Mouse (Mus musculus) heart, postnatal 0 days (tissue): ENCODE data around the gene Mmrn2. TPM values are rescaled to one million over a fixed set of nuclear protein-coding genes. Genes with fewer than 3 reads are reported as not detected.
"Not testable (repeated sequence)": the region's sequence is repeated elsewhere in the genome, so short reads cannot be mapped to it uniquely, and the experiment has no call there.

Source experiments
- ATAC-seq: fragments of 200-750 bp; cut with Nextera tagmentation; 2 replicates; pipeline ENCODE4 v1.8.0; 2017; ENCODE audit warnings: low read depth, moderate number of reproducible peaks, moderate library complexity; ENCODE audit not compliant: insufficient read depth
- DNase-seq: peaks from one replicate; pipeline ENCODE4 v3.0.0-alpha.2; 2016; ENCODE audit warnings: low spot score
- H3K27ac ChIP-seq: fragments of 300-500 bp; sonication (generic); 2 replicates; pipeline ENCODE4 v1.5.1; 2014; ENCODE audit warnings: low read depth, mild to moderate bottlenecking
- H3K27me3 ChIP-seq: fragments of 300-500 bp; sonication (generic); 2 replicates; pipeline ENCODE4 v1.6.1; 2014; ENCODE audit warnings: low read length, mixed read lengths; ENCODE audit not compliant: control insufficient read depth, insufficient read depth
- H3K36me3 ChIP-seq: fragments of 300-500 bp; sonication (generic); replicated peaks from 2 replicates; pipeline ENCODE4 v1.6.1; 2014; ENCODE audit warnings: low read length, mixed read lengths; ENCODE audit not compliant: control insufficient read depth, insufficient read depth
- H3K4me1 ChIP-seq: fragments of 300-500 bp; sonication (generic); 2 replicates; pipeline ENCODE4 v1.6.1; 2014; ENCODE audit warnings: antibody characterized with exemption; ENCODE audit not compliant: control insufficient read depth, insufficient read depth
- H3K4me2 ChIP-seq: fragments of 300-500 bp; sonication (generic); 2 replicates; pipeline ENCODE4 v1.6.1; 2014; ENCODE audit warnings: low read depth, mild to moderate bottlenecking, low read length, moderate library complexity
- H3K4me3 ChIP-seq: fragments of 300-500 bp; sonication (generic); 2 replicates; pipeline ENCODE4 v1.5.1; 2014; ENCODE audit warnings: low read depth, low read length
- H3K9ac ChIP-seq: fragments of 300-500 bp; sonication (generic); replicated peaks from 2 replicates; pipeline ENCODE4 v1.6.1; 2014; ENCODE audit warnings: low read depth, low read length, mixed read lengths
- H3K9me3 ChIP-seq: fragments of 300-500 bp; sonication (generic); replicated peaks from 2 replicates; pipeline ENCODE4 v1.6.1; 2016; ENCODE audit warnings: low read length; ENCODE audit not compliant: control insufficient read depth
- CTCF ChIP-seq: IDR thresholded peaks from 2 replicates; pipeline ENCODE4 v1.5.1; 2016; ENCODE audit warnings: antibody characterized with exemption, control low read depth, low read depth
- EP300 ChIP-seq: IDR thresholded peaks from 2 replicates; pipeline ENCODE4 v1.6.1; 2016; ENCODE audit warnings: antibody characterized with exemption, low read depth
- WGBS: fragments of 180-500 bp; shearing (Covaris S2); extraction: QIAGEN DNeasy Blood & Tissue Kit; methylation state at CpG from one replicate; pipeline ENCODE4 v1.1.7; 2014; 5-methylcytosine and 5-hydroxymethylcytosine counted together
- polyA plus RNA-seq: library from polyadenylated mRNA; unstranded; fragments of >200 nt; fragmentation: Nextera tagmentation; extraction: Ambion mirVana; gene quantifications from 2 replicates; pipeline ENCODE4 v1.2.1, GENCODE M21; 2015
- total RNA-seq: library from RNA; depleted of rRNA; stranded (reverse); fragments of >200 nt; gene quantifications from 2 replicates; pipeline ENCODE4 v1.2.3, GENCODE M21; 2014; ENCODE audit warnings: low replicate concordance

Mmrn2 gene
- total and polyA plus RNA-seq, 2 experiments from 2014 or later: 20.4 to 41.7 TPM

DNA sequence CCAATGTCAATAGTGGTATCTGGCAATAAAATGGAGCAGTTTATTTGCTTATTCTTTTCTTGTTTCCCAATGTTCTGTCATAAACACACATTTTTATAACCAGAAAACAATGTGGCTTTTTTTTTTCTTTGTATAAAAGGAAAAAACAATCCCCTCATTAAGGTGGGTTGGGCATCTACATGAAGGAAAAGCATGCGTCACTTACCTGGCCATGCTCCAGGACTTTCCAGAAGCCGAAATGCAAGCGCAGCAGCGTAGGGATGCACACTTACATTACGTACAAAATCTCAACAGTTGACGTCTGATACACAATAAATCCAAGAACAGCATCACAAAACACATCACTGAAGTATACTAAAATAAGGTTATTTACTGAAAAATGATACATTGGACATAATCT, 35.5 kb downstream of the Mmrn2 start:
- Histone ChIP-seq H3K27ac (no peak overlapping the region), H3K9ac (no peak overlapping the region), H3K4me2 (no peak overlapping the region), H3K27me3 (no peaks in the 10 kb centered on the region), H3K9me3 (no peaks in the 10 kb centered on the region), H3K36me3 (peaks cover 76% of the 10 kb centered on the region), H3K4me3 (no peak overlapping the region), H3K4me1 (no peaks in the 10 kb centered on the region)
- WGBS: 86% methylated on average over 6 of the region's 6 CpGs
- no peak for DNase-seq
- no peak for TF ChIP-seq CTCF
- no peak for TF ChIP-seq EP300
- no peak for ATAC-seq

- Histone ChIP-seq H3K27ac (no peak overlapping the region), H3K27me3 (no peaks in the 10 kb centered on the region), H3K4me3 (no peak overlapping the region), H3K4me2 (no peak overlapping the region), H3K9ac (no peak overlapping the region), H3K9me3 (no peaks in the 10 kb centered on the region), H3K36me3 (peaks cover 67% of the 10 kb centered on the region), H3K4me1 (no peaks in the 10 kb centered on the region)
- no peak for DNase-seq
- no peak for ATAC-seq
- TF ChIP-seq EP300 (no peak), CTCF (no peak)
- WGBS: 89% methylated on average over 7 of the region's 7 CpGs
Measured at GRCm38 (mm10) chr14:34412164-34412896, 37.1 kb downstream of the Mmrn2 start.

DNA sequence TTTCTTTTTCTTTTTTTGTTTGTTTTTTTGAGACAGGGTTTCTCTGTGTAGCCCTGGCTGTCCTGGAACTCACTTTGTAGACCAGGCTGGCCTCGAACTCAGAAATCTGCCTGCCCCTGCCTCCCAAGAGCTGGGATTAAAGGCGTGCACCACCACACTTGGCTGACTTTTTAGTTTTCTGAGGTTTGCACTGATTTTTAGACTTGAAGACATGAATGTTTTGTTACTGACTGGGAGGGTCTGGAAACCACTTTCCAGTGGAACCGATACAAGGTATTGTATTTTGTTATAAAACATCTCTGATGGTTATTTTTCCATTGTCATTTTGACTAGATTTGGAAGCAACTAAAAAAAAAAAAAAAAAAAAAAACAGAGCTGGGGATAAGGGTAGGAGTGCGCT, 41.7 kb downstream of the Mmrn2 start:
- H3K9ac ChIP-seq, ATAC-seq, H3K27me3 ChIP-seq, H3K9me3 ChIP-seq, DNase-seq, H3K4me1 ChIP-seq, H3K4me3 ChIP-seq, H3K4me2 ChIP-seq, H3K27ac ChIP-seq: not testable (repeated sequence)
- H3K36me3 ChIP-seq: peaks cover 66% of the 10 kb centered on the region
- WGBS: 92% methylated on average over 4 of the region's 4 CpGs

DNA sequence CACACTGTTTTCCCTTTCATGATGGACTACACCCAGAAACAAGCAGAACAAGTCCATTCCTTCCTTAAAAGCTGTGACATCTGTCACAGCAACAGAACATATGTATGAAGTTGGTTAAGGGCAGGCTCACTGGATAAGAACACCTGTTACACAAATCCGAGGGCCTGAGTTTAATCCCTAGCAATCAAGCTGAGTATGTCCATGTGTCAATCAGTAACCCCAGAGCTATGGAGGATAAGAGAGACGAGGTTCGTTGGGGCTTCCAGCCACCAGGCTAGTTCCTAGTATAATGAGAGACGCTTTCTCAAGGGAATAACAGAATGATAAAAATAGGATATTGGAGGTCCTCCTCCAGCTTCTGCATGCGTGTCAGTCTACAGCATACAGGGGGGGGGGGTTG, 42.2 kb downstream of the Mmrn2 start:
- H3K9ac ChIP-seq: no peak overlapping the region
- ATAC-seq: no peak
- H3K4me2 ChIP-seq: no peak overlapping the region
- H3K4me1 ChIP-seq: no peaks in the 10 kb centered on the region
- no peak overlapping the region for H3K27ac ChIP-seq
- 73% methylated on average over 5 of the region's 5 CpGs for WGBS
- no peaks in the 10 kb centered on the region for H3K27me3 ChIP-seq
- peaks cover 69% of the 10 kb centered on the region for H3K36me3 ChIP-seq
- TF ChIP-seq EP300 (no peak), CTCF (no peak)
- H3K9me3 ChIP-seq: no peaks in the 10 kb centered on the region
- no peak overlapping the region for H3K4me3 ChIP-seq
- DNase-seq: no peak

- H3K27ac ChIP-seq: no peak overlapping the region
- no peak for DNase-seq
- H3K4me2 ChIP-seq: no peak overlapping the region
- no peak for ATAC-seq
- 88% methylated on average over 1 of the region's 1 CpGs for WGBS
- no peak overlapping the region for H3K4me3 ChIP-seq
- no peaks in the 10 kb centered on the region for H3K4me1 ChIP-seq
- TF ChIP-seq CTCF: no peak
- no peak for TF ChIP-seq EP300
- peaks cover 69% of the 10 kb centered on the region for H3K36me3 ChIP-seq
- no peak overlapping the region for H3K9ac ChIP-seq
- no peaks in the 10 kb centered on the region for H3K27me3 ChIP-seq
- H3K9me3 ChIP-seq: no peaks in the 10 kb centered on the region
Measured at GRCm38 (mm10) chr14:34421078-34421477, 45.8 kb downstream of the Mmrn2 start.

DNA sequence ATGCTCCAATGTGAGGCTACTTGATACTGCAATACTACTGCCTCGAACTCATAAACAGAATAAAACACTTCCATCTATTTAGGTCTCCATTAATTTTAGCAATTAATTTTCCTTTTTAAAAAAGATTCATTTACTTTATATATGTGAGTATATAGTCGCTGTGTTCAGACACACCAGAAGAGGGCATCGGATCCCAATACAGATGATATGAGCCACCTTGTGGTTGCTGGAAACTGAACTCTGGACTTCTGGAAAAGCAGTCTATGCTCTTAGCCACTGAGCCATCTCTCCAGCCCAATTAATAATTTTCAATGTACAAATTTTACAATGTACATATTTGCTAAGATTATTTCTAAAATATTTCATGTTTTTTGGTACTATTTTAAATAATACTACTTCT, 53.0 kb downstream of the Mmrn2 start:
- no peak overlapping the region for H3K4me3 ChIP-seq
- H3K4me2 ChIP-seq: no peak overlapping the region
- DNase-seq (no peak), ATAC-seq (no peak)
- no peak overlapping the region for H3K27ac ChIP-seq
- H3K4me1 ChIP-seq: no peaks in the 10 kb centered on the region
- 92% methylated on average over 3 of the region's 3 CpGs for WGBS
- H3K9me3 ChIP-seq: no peaks in the 10 kb centered on the region
- TF ChIP-seq CTCF: 0 out of 2 replicates have a peak, but pooled peaks have one; percentile 12
- no peak for TF ChIP-seq EP300
- peaks cover 59% of the 10 kb centered on the region for H3K36me3 ChIP-seq
- H3K9ac ChIP-seq: no peak overlapping the region
- H3K27me3 ChIP-seq: no peaks in the 10 kb centered on the region
